Mouse (Mus musculus) heart, adult 2 months (tissue): ENCODE results near the gene Polr1e.

ENCODE experiments used
- CTCF ChIP-seq: fragments of 200-600 bp; IDR thresholded peaks from 2 replicates; pipeline ENCODE4 v1.8.1; 2022; ENCODE audit warnings: antibody characterized with exemption, mild to moderate bottlenecking, moderate library complexity
- POLR2A ChIP-seq: fragments of 200-500 bp; IDR thresholded peaks from 2 replicates; pipeline ENCODE4 v1.6.1; 2011; ENCODE audit warnings: mild to moderate bottlenecking, low read depth, low read length, control low read depth; ENCODE audit not compliant: insufficient read depth

- TF ChIP-seq CTCF: no peak
- TF ChIP-seq POLR2A: no peak
Observed at GRCm38 (mm10) chr4:45067742-45068141, 49.4 kb downstream of the Polr1e start.
